Mouse (Mus musculus) olfactory bulb, adult 2 months (tissue): ENCODE measurements around the gene Gm10840. TPM values are rescaled to one million over a fixed set of nuclear protein-coding genes. Genes with fewer than 3 reads are reported as not detected.
A peak's percentile ranks its signal among the peaks of the same experiment; 100 is the strongest.

Experiments
- H3K27ac ChIP-seq: fragments of 200-500 bp; 2 replicates; pipeline ENCODE4 v1.5.1; 2012; ENCODE audit warnings: low read depth, low read length; ENCODE audit not compliant: insufficient read depth
- H3K4me1 ChIP-seq: fragments of 200-500 bp; 2 replicates; pipeline ENCODE4 v1.6.1; 2012; ENCODE audit warnings: low read length; ENCODE audit not compliant: control insufficient read depth, insufficient read depth
- H3K4me3 ChIP-seq: fragments of 200-500 bp; 2 replicates; pipeline ENCODE4 v1.5.1; 2012; ENCODE audit warnings: mild to moderate bottlenecking, low read depth, low read length, moderate library complexity; ENCODE audit not compliant: insufficient read depth
- CTCF ChIP-seq: fragments of 200-500 bp; IDR thresholded peaks from 2 replicates; pipeline ENCODE4 v1.5.1; 2012; ENCODE audit warnings: low read depth, mild to moderate bottlenecking, low read length, moderate library complexity; ENCODE audit not compliant: insufficient read depth
- POLR2A ChIP-seq: fragments of 200-500 bp; IDR thresholded peaks from 2 replicates; pipeline ENCODE4 v1.6.1; 2012; ENCODE audit warnings: mild to moderate bottlenecking, low read depth, low read length, moderate library complexity; ENCODE audit not compliant: insufficient read depth
- WGBS: fragments of 180-500 bp; shearing (Covaris S2); methylation state at CpG from one replicate; pipeline ENCODE4 v1.1.7; 2018; 5-methylcytosine and 5-hydroxymethylcytosine counted together
- polyA plus RNA-seq: library from polyadenylated mRNA; stranded (reverse); fragments of >200 nt; gene quantifications from 2 replicates; pipeline ENCODE4 v1.2.4, GENCODE M21; 2012; ENCODE audit warnings: low replicate concordance; ENCODE audit not compliant: missing spikeins, insufficient read depth, insufficient read length

Gm10840 gene
- polyA plus RNA-seq, 1 experiment = not detected

GRCm38 (mm10) chr11:106134580-106135528 is 25.8 kb upstream of the Gm10840 start:
- TF ChIP-seq CTCF (no peak), POLR2A (no peak)
- WGBS = 24% methylated on average over 8 of the region's 8 CpGs
- Histone ChIP-seq H3K4me3 (no peak overlapping the region), H3K4me1 (peaks cover 2% of the 10 kb centered on the region; the same call in 1 of the 2 replicates), H3K27ac (peak overlapping the region; percentile 32)

- WGBS = 93% methylated on average over 3 of the region's 3 CpGs
- Histone ChIP-seq H3K4me1 (peaks cover 20% of the 10 kb centered on the region), H3K4me3 (no peak overlapping the region), H3K27ac (no peak overlapping the region)
- TF ChIP-seq CTCF (no peak), POLR2A (no peak)
Measured at GRCm38 (mm10) chr11:106151219-106151618, 9.4 kb upstream of the Gm10840 start.

DNA sequence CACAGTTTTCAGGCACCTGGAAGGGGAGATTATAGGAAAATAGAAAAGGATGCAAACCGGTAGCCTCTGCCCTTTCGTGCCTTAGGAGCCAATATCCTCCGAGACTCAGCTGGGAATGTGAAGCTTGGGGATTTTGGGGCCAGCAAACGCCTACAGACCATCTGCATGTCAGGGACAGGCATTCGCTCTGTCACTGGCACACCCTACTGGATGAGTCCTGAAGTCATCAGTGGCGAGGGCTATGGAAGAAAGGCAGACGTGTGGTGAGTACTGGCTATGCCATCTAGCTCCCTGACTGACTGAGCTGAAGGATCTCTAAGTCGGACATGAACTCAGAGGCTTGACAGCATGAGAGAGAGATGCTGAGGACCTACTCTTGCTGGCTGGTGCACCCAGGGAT is 8.5 kb upstream of the Gm10840 start:
- H3K27ac ChIP-seq = no peak overlapping the region
- TF ChIP-seq CTCF (no peak), POLR2A (no peak)

GRCm38 (mm10) chr11:106154091-106154490 is 6.6 kb upstream of the Gm10840 start:
- WGBS = 43% methylated on average over 5 of the region's 5 CpGs
- peak overlapping the region; percentile 14; the same call in 1 of the 2 replicates for H3K27ac ChIP-seq

More for the DNA sequence above, 8.5 kb upstream of the Gm10840 start:
- no peak overlapping the region for H3K4me3 ChIP-seq
- 55% methylated on average over 8 of the region's 8 CpGs for WGBS
- H3K4me1 ChIP-seq = peaks cover 28% of the 10 kb centered on the region

GRCm38 (mm10) chr11:106154770-106155169 is 5.9 kb upstream of the Gm10840 start:
- peaks cover 37% of the 10 kb centered on the region for H3K4me1 ChIP-seq
- WGBS = 51% methylated on average over 2 of the region's 2 CpGs
- peak overlapping the region; percentile 42; the same call in 1 of the 2 replicates for H3K27ac ChIP-seq
- TF ChIP-seq POLR2A (no peak), CTCF (no peak)
- no peak overlapping the region for H3K4me3 ChIP-seq

More at GRCm38 (mm10) chr11:106154091-106154490, 6.6 kb upstream of the Gm10840 start:
- TF ChIP-seq POLR2A = no peak
- TF ChIP-seq CTCF = no peak
- Histone ChIP-seq H3K4me1 (peaks cover 37% of the 10 kb centered on the region), H3K4me3 (no peak overlapping the region)

DNA sequence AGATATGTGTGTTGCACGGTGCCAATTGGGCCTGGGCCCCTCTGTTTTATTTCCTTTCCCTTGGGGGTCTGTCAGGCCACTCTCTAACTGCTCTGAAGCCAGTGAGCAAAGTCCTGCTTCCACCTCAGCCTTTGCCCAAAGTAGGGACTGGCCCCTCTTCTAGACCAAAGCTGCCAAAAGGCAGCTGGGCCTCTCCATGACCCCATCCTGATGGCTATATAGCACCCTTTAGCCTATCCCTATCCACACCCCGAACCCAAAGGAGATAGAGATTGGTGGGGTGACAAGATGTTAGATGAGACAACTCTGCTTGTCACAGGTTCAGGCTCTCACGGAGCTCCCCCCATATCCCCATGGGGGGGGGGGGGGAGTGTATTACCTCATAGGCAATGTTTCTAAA is 4.9 kb upstream of the Gm10840 start:
- H3K4me1 ChIP-seq = peaks cover 42% of the 10 kb centered on the region
- TF ChIP-seq CTCF = no peak
- no peak for TF ChIP-seq POLR2A
- H3K27ac ChIP-seq = no peak overlapping the region
- H3K4me3 ChIP-seq = no peak overlapping the region
- WGBS = 43% methylated on average over 3 of the region's 3 CpGs

DNA sequence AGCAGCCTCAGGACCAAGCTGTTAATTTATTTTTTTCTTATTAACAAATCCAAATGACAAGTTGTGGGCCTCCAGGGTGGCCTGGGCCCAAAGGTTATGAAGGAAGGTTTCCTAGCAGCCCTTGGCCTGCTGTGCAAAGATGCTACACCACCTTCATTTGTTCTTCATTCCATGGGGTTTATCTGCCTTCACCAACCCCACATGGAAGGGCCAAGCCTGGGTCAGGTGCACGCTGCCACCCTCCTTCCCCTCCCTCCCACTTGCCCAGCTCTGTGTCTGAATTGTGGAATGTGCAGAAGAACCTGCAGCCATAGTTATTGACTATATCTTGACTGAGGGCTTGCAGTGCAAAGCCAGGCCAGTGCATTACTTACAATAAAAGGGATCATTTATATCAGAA is 4.4 kb upstream of the Gm10840 start:
- 62% methylated on average over 1 of the region's 1 CpGs for WGBS
- H3K27ac ChIP-seq = no peak overlapping the region
- H3K4me1 ChIP-seq = peaks cover 47% of the 10 kb centered on the region
- H3K4me3 ChIP-seq = no peak overlapping the region
- TF ChIP-seq CTCF = no peak
- no peak for TF ChIP-seq POLR2A

GRCm38 (mm10) chr11:106157154-106157553 is 3.5 kb upstream of the Gm10840 start:
- Histone ChIP-seq H3K4me1 (peaks cover 52% of the 10 kb centered on the region), H3K27ac (no peak overlapping the region), H3K4me3 (no peak overlapping the region; the same call in 1 of the 2 replicates)
- no peak for TF ChIP-seq CTCF
- TF ChIP-seq POLR2A = no peak
- 69% methylated on average over 7 of the region's 7 CpGs for WGBS

DNA sequence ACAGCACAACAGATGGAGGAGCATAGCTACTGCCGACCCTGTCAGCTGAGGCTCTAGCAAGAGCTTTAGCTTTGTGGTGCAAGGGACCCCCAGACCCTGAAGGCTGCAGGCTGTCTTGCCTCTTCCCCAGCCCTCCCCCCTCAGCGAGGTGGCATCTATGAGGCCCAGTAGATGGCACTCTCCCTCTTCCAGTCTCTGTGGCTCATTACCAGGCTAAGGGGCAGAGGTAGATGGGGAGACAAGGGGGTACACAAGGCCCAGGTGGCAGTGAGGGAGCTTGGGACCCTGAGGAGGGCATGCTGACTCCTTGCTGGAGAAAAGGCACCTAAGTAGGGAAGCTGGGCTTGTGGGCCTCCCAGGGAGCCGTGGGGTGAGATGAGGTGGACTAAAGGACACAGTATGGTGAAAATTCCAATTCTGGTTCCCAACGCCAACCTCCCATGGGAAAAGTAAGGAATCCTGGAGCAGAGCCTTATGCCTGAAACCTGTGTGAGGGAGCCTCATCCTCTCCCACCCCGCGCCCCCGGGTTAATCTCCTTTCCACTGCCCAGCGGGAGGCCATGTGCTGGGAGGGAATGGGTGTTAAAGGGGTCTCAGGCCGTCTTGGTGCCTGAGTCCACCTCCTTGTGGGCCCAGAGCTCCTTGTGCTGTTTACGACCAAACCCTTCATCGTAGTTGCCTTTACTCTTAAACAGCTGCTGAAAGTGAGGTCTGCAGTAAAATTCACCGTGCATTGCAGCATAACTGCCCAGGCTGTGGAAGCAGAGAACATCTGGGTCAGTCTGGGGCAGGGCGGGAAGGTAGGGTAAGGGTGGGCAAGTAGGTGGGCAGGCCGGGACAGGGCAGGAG is 2.3 kb upstream of the Gm10840 start:
- Histone ChIP-seq H3K4me3 (peak overlapping the region; percentile 46), H3K4me1 (peaks cover 53% of the 10 kb centered on the region), H3K27ac (peak overlapping the region; percentile 61)
- TF ChIP-seq CTCF (peak; percentile 56), POLR2A (no peak)
- WGBS = 29% methylated on average over 14 of the region's 14 CpGs
